Mouse (Mus musculus) liver, embryonic 14.5 days (tissue): ENCODE results near the gene Tecpr1. TPM values are rescaled to one million over a fixed set of nuclear protein-coding genes. Genes with fewer than 3 reads are reported as not detected.

Experiments used
- ATAC-seq: fragments of 200-750 bp; cut with Nextera tagmentation; 2 replicates; pipeline ENCODE4 v1.8.0; 2017; ENCODE audit warnings: moderate number of reproducible peaks, mild to moderate bottlenecking, moderate library complexity; ENCODE audit not compliant: insufficient read depth
- DNase-seq, 3 experiments: peaks; one replicate each; pipeline ENCODE4 v3.0.0-alpha.2; 2012 to 2013; ENCODE audit warnings: low read depth in 3 of 3, low spot score in 3 of 3
- H3K27ac ChIP-seq: fragments of 300-500 bp; sonication (generic); 2 replicates; pipeline ENCODE4 v1.5.1; 2014; ENCODE audit warnings: moderate library complexity, mild to moderate bottlenecking, control low read depth, inconsistent platforms
- H3K27me3 ChIP-seq: fragments of 300-500 bp; sonication (generic); 2 replicates; pipeline ENCODE4 v1.6.1; 2014; ENCODE audit warnings: mild to moderate bottlenecking, low read length, moderate library complexity; ENCODE audit not compliant: control insufficient read depth, insufficient read depth
- H3K36me3 ChIP-seq: fragments of 300-500 bp; sonication (generic); replicated peaks from 2 replicates; pipeline ENCODE4 v1.6.1; 2014; ENCODE audit warnings: low read depth; ENCODE audit not compliant: control insufficient read depth, insufficient read depth
- H3K4me1 ChIP-seq, 2 experiments: fragments of 200-500 bp in 1 of 2; fragments of 300-500 bp in 1 of 2; sonication (generic) in 1 of 2; replicated peaks; 2 replicates each; pipeline ENCODE4 v1.6.1; 2012 to 2014; ENCODE audit warnings: antibody characterized with exemption in 1 of 2, inconsistent platforms in 1 of 2, low read length in 1 of 2; ENCODE audit not compliant: control insufficient read depth in 2 of 2, insufficient read depth in 2 of 2
- H3K4me2 ChIP-seq: fragments of 300-500 bp; sonication (generic); 2 replicates; pipeline ENCODE4 v1.6.1; 2014; ENCODE audit warnings: low read depth, mild to moderate bottlenecking, control low read depth, moderate library complexity
- H3K4me3 ChIP-seq, 2 experiments: fragments of 200-500 bp in 1 of 2; fragments of 300-500 bp in 1 of 2; sonication (generic) in 1 of 2; 2 replicates each; pipeline ENCODE4 v1.5.1; 2012 to 2014; ENCODE audit warnings: low read depth in 2 of 2, low read length in 2 of 2, mild to moderate bottlenecking in 2 of 2, control low read depth in 1 of 2, inconsistent platforms in 1 of 2, moderate library complexity in 1 of 2; ENCODE audit not compliant: insufficient read depth in 1 of 2
- H3K9ac ChIP-seq: fragments of 300-500 bp; sonication (generic); replicated peaks from 2 replicates; pipeline ENCODE4 v1.6.1; 2014; ENCODE audit warnings: mild to moderate bottlenecking, control low read depth, moderate library complexity
- H3K9me3 ChIP-seq: fragments of 300-500 bp; sonication (generic); 2 replicates; pipeline ENCODE4 v1.6.1; 2016; ENCODE audit warnings: low read length, mixed read lengths; ENCODE audit not compliant: control insufficient read depth
- CTCF ChIP-seq: IDR thresholded peaks from 2 replicates; pipeline ENCODE4 v1.5.1; 2016; ENCODE audit warnings: antibody characterized with exemption, low read depth, control low read depth
- EP300 ChIP-seq: IDR thresholded peaks from 2 replicates; pipeline ENCODE4 v1.6.1; 2016; ENCODE audit warnings: antibody characterized with exemption, low read depth
- WGBS: fragments of 180-500 bp; shearing (Covaris S2); extraction: QIAGEN DNeasy Blood & Tissue Kit; methylation state at CpG from one replicate; pipeline ENCODE4 v1.1.7; 2014; ENCODE audit not compliant: insufficient replicate concordance; 5-methylcytosine and 5-hydroxymethylcytosine counted together
- polyA plus RNA-seq, 2 experiments: library from polyadenylated mRNA; depleted of rRNA in 1 of 2; stranded (reverse) in 1 of 2; unstranded in 1 of 2; fragments of >200 nt; fragmentation: Nextera tagmentation in 1 of 2; extraction: Ambion mirVana in 1 of 2; gene quantifications; 2 replicates each; pipeline versions ENCODE4 v1.2.1 to v1.2.3; 2012 to 2014

Gene Tecpr1
- polyA plus RNA-seq, 2 experiments, result 1.3 to 2.6 TPM

GRCm38 (mm10) chr5:144207478-144207877 lies 15.9 kb downstream of the Tecpr1 start:
- Histone ChIP-seq H3K36me3 (no peaks in the 10 kb centered on the region), H3K9me3 (no peaks in the 10 kb centered on the region), H3K4me2 (no peak overlapping the region), H3K4me3 (no peak overlapping the region), H3K27me3 (no peaks in the 10 kb centered on the region), H3K27ac (no peak overlapping the region), H3K4me1 (no peaks in the 10 kb centered on the region), H3K9ac (no peak overlapping the region)
- DNase-seq (no peak), ATAC-seq (no peak)
- TF ChIP-seq CTCF (peak; percentile 86), EP300 (no peak)
- 44% methylated on average over 11 of the region's 11 CpGs for WGBS

GRCm38 (mm10) chr5:144206069-144206468 lies 17.3 kb downstream of the Tecpr1 start:
- H3K4me1 ChIP-seq, result no peaks in the 10 kb centered on the region
- WGBS, result 79% methylated on average over 15 of the region's 15 CpGs
- no peak overlapping the region for H3K4me2 ChIP-seq
- H3K27me3 ChIP-seq, result no peaks in the 10 kb centered on the region
- no peaks in the 10 kb centered on the region for H3K9me3 ChIP-seq
- no peak overlapping the region for H3K4me3 ChIP-seq
- no peaks in the 10 kb centered on the region for H3K36me3 ChIP-seq
- DNase-seq (no peak), ATAC-seq (no peak)
- TF ChIP-seq CTCF (no peak), EP300 (no peak)
- no peak overlapping the region for H3K27ac ChIP-seq
- H3K9ac ChIP-seq, result no peak overlapping the region

DNA sequence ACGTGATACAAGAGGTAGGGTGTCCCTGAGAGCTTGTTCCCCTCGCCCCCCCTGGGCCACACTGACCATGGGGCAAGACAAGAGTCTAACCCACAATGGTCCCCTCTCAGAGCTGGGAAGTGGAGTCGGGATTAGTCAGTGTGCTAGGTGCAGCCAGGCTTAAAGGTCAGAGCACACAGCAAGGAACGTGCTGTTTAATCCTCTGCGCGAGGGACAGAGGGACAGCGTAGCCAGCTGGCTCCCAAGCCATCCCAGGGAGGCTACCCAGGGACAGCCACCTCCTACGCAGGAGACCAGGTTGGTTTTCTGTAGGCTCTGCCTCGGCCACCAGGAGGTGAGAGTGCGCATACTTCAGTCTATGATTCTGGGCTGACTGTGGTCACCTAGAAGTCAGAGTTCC lies 18.5 kb downstream of the Tecpr1 start:
- Histone ChIP-seq H3K4me1 (no peaks in the 10 kb centered on the region), H3K9ac (no peak overlapping the region), H3K9me3 (no peaks in the 10 kb centered on the region), H3K4me2 (no peak overlapping the region), H3K27ac (no peak overlapping the region), H3K27me3 (no peaks in the 10 kb centered on the region), H3K4me3 (no peak overlapping the region), H3K36me3 (no peaks in the 10 kb centered on the region)
- TF ChIP-seq CTCF (no peak), EP300 (no peak)
- ATAC-seq (no peak), DNase-seq (no peak)
- 70% methylated on average over 10 of the region's 10 CpGs for WGBS

- no peaks in the 10 kb centered on the region for H3K9me3 ChIP-seq
- DNase-seq, result no peak
- H3K4me3 ChIP-seq, result no peak overlapping the region
- 72% methylated on average over 12 of the region's 12 CpGs for WGBS
- H3K9ac ChIP-seq, result no peak overlapping the region
- ATAC-seq, result no peak
- no peaks in the 10 kb centered on the region for H3K27me3 ChIP-seq
- H3K27ac ChIP-seq, result no peak overlapping the region
- no peaks in the 10 kb centered on the region for H3K4me1 ChIP-seq
- no peak for TF ChIP-seq EP300
- TF ChIP-seq CTCF, result no peak
- no peak overlapping the region for H3K4me2 ChIP-seq
- no peaks in the 10 kb centered on the region for H3K36me3 ChIP-seq
Measured at GRCm38 (mm10) chr5:144204303-144204702, 19.1 kb downstream of the Tecpr1 start.

GRCm38 (mm10) chr5:144203398-144203959 lies 19.9 kb downstream of the Tecpr1 start:
- Histone ChIP-seq H3K4me2 (no peak overlapping the region), H3K9ac (no peak overlapping the region), H3K4me1 (no peaks in the 10 kb centered on the region), H3K27me3 (no peaks in the 10 kb centered on the region), H3K9me3 (no peaks in the 10 kb centered on the region), H3K27ac (no peak overlapping the region), H3K36me3 (no peaks in the 10 kb centered on the region), H3K4me3 (no peak overlapping the region)
- DNase-seq (no peak), ATAC-seq (no peak)
- TF ChIP-seq EP300 (no peak), CTCF (no peak)
- WGBS, result 77% methylated on average over 10 of the region's 10 CpGs
